Mouse (Mus musculus): ENCODE data around the gene Nupl2.

Gene Nupl2

GRCm38 (mm10) chr5:24213861-24214546 lies 49.2 kb downstream of the Nupl2 start:
- no peak for DNase-seq

GRCm38 (mm10) chr5:24214547-24214878 lies 49.8 kb downstream of the Nupl2 start:
- DNase-seq, result no peak

- no peak for DNase-seq
Observed at GRCm38 (mm10) chr5:24214900-24215299, 50.1 kb downstream of the Nupl2 start.

All from right cerebral cortex, adult 18-20 months (tissue).